Mouse (Mus musculus) liver, embryonic 11.5 days (tissue): Measurements from ENCODE around the gene Ndrg3. TPM values are rescaled to one million over a fixed set of nuclear protein-coding genes. Genes with fewer than 3 reads are reported as not detected.
"Not testable (repeated sequence)": the region's sequence is repeated elsewhere in the genome, so short reads cannot be mapped to it uniquely, and the experiment has no call there.

Experiments used
- ATAC-seq: fragments of 200-750 bp; cut with Nextera tagmentation; replicated peaks from 2 replicates; pipeline ENCODE4 v1.8.0; 2017; ENCODE audit warnings: moderate number of reproducible peaks, mild to moderate bottlenecking, moderate TSS enrichment, moderate library complexity; ENCODE audit not compliant: low FRiP score
- DNase-seq: peaks from one replicate; pipeline ENCODE4 v3.0.0-alpha.2; 2017; ENCODE audit warnings: low spot score
- H3K27ac ChIP-seq: fragments of 300-500 bp; sonication (generic); 2 replicates; pipeline ENCODE4 v1.5.1; 2014; ENCODE audit warnings: mild to moderate bottlenecking, low read depth, low read length, control low read depth
- H3K27me3 ChIP-seq: fragments of 300-500 bp; sonication (generic); replicated peaks from 2 replicates; pipeline ENCODE4 v1.6.1; 2014; ENCODE audit warnings: low read length, mixed read lengths; ENCODE audit not compliant: control insufficient read depth, insufficient read depth
- H3K36me3 ChIP-seq: fragments of 300-500 bp; sonication (generic); 2 replicates; pipeline ENCODE4 v1.6.1; 2014; ENCODE audit warnings: mild to moderate bottlenecking, low read length, moderate library complexity, mixed read lengths; ENCODE audit not compliant: control insufficient read depth, insufficient read depth
- H3K4me1 ChIP-seq: fragments of 300-500 bp; sonication (generic); replicated peaks from 2 replicates; pipeline ENCODE4 v1.6.1; 2014; ENCODE audit warnings: low read length, mixed read lengths; ENCODE audit not compliant: control insufficient read depth, insufficient read depth
- H3K4me2 ChIP-seq: fragments of 300-500 bp; sonication (generic); 2 replicates; pipeline ENCODE4 v1.6.1; 2014; ENCODE audit warnings: mild to moderate bottlenecking, control low read depth, moderate library complexity
- H3K4me3 ChIP-seq: fragments of 300-500 bp; sonication (generic); 2 replicates; pipeline ENCODE4 v1.5.1; 2014; ENCODE audit warnings: low read depth, low read length, control low read depth
- H3K9ac ChIP-seq: fragments of 300-500 bp; sonication (generic); 2 replicates; pipeline ENCODE4 v1.6.1; 2014; ENCODE audit warnings: low read depth, low read length, control low read depth
- H3K9me3 ChIP-seq: fragments of 300-500 bp; sonication (generic); 2 replicates; pipeline ENCODE4 v1.6.1; 2016; ENCODE audit warnings: low read length, inconsistent platforms, mixed read lengths; ENCODE audit not compliant: control insufficient read depth
- WGBS: fragments of 180-500 bp; shearing (Covaris S2); extraction: QIAGEN DNeasy Blood & Tissue Kit; methylation state at CpG from one replicate; pipeline ENCODE4 v1.1.7; 2014; 5-methylcytosine and 5-hydroxymethylcytosine counted together
- polyA plus RNA-seq: library from polyadenylated mRNA; unstranded; fragments of >200 nt; fragmentation: Nextera tagmentation; extraction: Ambion mirVana; gene quantifications from 2 replicates; pipeline ENCODE4 v1.2.1, GENCODE M21; 2014

Gene Ndrg3
- polyA plus RNA-seq, 1 experiment from 2014 or later, result 58.9 TPM

DNA sequence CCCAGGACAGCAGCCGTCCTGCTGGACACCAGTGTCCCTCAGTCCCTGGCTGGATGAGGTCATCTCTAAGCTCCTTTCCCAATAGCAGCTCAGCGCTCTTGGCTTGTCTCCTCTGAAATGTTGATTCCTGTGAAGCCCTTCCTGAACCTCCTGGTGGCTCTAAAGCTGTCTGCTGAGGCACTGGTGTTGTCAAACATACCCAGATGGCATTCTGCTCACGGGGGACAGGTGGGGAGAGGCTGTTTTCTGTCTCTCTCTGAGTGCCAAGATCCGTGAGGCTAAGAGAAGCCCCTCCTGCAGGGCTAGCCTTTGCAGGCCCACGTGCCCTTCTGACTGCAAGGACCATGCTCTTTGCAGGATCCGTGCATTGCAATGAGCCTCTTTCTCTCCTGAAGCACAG is 51.9 kb downstream of the Ndrg3 start:
- not testable (repeated sequence) for H3K9me3 ChIP-seq, ATAC-seq, H3K4me3 ChIP-seq, H3K4me1 ChIP-seq, H3K36me3 ChIP-seq, H3K4me2 ChIP-seq, H3K27me3 ChIP-seq, DNase-seq, H3K9ac ChIP-seq, H3K27ac ChIP-seq
- 77% methylated on average over 6 of the region's 6 CpGs for WGBS

GRCm38 (mm10) chr2:156937795-156938194 is 54.1 kb downstream of the Ndrg3 start:
- Histone ChIP-seq H3K9me3 (no peaks in the 10 kb centered on the region), H3K4me2 (no peak overlapping the region), H3K4me1 (no peaks in the 10 kb centered on the region), H3K36me3 (peaks cover 4% of the 10 kb centered on the region; the same call in 1 of the 2 replicates), H3K27ac (no peak overlapping the region), H3K27me3 (no peaks in the 10 kb centered on the region), H3K4me3 (no peak overlapping the region), H3K9ac (no peak overlapping the region)
- 86% methylated on average over 2 of the region's 2 CpGs for WGBS
- ATAC-seq, result no peak
- DNase-seq, result no peak

DNA sequence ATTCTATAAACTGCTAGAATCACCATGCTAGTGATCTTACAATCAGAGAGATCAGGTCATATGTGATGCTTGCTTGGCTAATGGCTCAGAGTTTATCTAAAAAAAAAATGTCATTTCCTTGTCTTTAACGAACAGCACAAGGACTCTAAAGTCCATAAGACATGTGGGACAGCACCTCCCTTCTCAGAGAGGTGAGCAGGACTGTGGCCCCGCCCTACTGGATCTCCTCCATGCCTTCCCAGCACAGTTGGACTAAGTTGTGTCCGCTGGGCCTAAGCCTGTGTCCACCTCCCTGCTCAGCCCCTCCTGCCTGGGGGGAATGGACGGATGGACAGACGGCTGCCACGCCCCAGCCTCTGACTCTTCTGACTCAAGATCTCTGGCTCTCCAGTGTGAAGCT is 56.9 kb downstream of the Ndrg3 start:
- Histone ChIP-seq H3K4me3 (no peak overlapping the region), H3K27me3 (no peaks in the 10 kb centered on the region), H3K9ac (no peak overlapping the region), H3K27ac (no peak overlapping the region), H3K36me3 (peaks cover 8% of the 10 kb centered on the region; the same call in 1 of the 2 replicates), H3K4me2 (no peak overlapping the region), H3K4me1 (peaks cover under 1% of the 10 kb centered on the region; the same call in 1 of the 2 replicates), H3K9me3 (no peaks in the 10 kb centered on the region)
- ATAC-seq (no peak), DNase-seq (no peak)
- 83% methylated on average over 6 of the region's 6 CpGs for WGBS

DNA sequence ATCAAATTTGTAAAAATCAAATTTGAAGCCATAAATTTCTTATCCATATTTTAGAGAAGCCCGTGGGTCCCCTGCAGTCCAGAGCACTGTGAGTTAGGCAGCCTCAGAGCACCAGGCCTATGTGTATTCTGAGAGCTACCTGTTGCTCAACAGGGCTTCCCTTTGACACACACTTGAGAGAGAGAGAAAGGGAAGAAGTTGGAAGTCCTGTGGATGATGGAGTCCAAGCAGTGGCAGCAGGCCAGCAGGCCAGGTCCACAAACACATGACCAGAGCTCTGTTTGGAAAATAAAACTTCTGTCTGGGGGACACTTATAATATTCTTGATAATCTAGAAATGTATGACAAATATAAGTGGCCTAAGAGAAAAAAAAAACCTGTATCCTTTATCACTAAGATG is 58.4 kb downstream of the Ndrg3 start:
- Histone ChIP-seq H3K4me1 (peaks cover 7% of the 10 kb centered on the region), H3K9ac (no peak overlapping the region), H3K36me3 (peaks cover 8% of the 10 kb centered on the region; the same call in 1 of the 2 replicates), H3K27me3 (no peaks in the 10 kb centered on the region), H3K9me3 (no peaks in the 10 kb centered on the region), H3K27ac (no peak overlapping the region), H3K4me3 (no peak overlapping the region), H3K4me2 (no peak overlapping the region)
- ATAC-seq (no peak), DNase-seq (no peak)
- 89% methylated on average over 1 of the region's 1 CpGs for WGBS

DNA sequence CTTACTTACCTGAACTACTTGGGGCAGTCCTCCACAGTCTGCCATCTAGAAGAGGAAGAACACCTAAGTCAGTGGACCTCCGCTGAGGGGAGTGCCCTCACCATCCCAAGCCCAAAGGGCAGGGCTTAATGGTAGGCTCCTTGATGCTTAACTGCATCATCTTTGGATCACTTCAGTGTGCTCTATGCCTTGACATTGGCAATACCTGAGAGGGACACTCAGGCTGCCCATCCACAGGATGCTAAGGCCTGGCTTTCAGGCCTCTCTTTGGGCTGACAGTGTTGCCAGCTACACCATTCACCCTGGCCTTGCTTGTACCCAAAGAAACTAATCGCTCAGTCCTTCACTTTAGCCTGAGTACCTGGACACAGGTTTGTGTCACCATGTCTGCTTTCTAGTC is 60.4 kb downstream of the Ndrg3 start:
- Histone ChIP-seq H3K4me2 (no peak overlapping the region), H3K36me3 (peaks cover 8% of the 10 kb centered on the region; the same call in 1 of the 2 replicates), H3K27me3 (no peaks in the 10 kb centered on the region), H3K4me3 (no peak overlapping the region), H3K27ac (no peak overlapping the region), H3K4me1 (peaks cover 11% of the 10 kb centered on the region), H3K9me3 (no peaks in the 10 kb centered on the region), H3K9ac (no peak overlapping the region)
- ATAC-seq (no peak), DNase-seq (no peak)
- WGBS, result 94% methylated on average over 2 of the region's 2 CpGs

DNA sequence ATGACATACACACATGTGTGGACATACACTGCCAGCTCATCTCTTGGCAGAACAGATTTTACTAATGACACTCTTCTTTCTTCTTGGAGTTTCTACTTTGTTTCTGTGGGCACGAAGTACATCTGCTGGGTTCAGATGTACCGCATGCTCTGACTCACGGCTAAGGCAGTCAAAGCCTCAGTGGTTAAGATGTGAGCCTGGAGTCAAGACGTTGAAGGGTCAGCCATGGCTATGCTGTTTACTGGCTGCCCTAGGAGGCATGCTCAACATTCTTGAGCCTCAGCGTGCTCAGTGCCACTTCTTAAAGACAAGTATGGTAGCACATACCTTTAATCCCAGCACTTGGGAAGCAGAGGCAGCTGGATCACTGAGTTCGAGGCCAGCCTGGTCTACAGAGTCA is 61.3 kb downstream of the Ndrg3 start:
- Histone ChIP-seq H3K9me3 (no peaks in the 10 kb centered on the region), H3K4me3 (no peak overlapping the region), H3K9ac (no peak overlapping the region; the same call in 1 of the 2 replicates), H3K4me1 (peaks cover 17% of the 10 kb centered on the region), H3K4me2 (no peak overlapping the region), H3K27ac (no peak overlapping the region), H3K36me3 (peaks cover 4% of the 10 kb centered on the region; the same call in 1 of the 2 replicates), H3K27me3 (no peaks in the 10 kb centered on the region)
- 90% methylated on average over 6 of the region's 6 CpGs for WGBS
- no peak for DNase-seq
- no peak for ATAC-seq

GRCm38 (mm10) chr2:156929519-156930120 is 62.2 kb downstream of the Ndrg3 start:
- H3K4me3 ChIP-seq, result no peak overlapping the region
- no peak overlapping the region for H3K27ac ChIP-seq
- no peak overlapping the region for H3K9ac ChIP-seq
- H3K36me3 ChIP-seq, result peaks cover 4% of the 10 kb centered on the region; the same call in 1 of the 2 replicates
- H3K4me1 ChIP-seq, result peaks cover 24% of the 10 kb centered on the region
- no peaks in the 10 kb centered on the region for H3K27me3 ChIP-seq
- no peaks in the 10 kb centered on the region for H3K9me3 ChIP-seq
- no peak overlapping the region for H3K4me2 ChIP-seq
- DNase-seq (no peak), ATAC-seq (peak; percentile 25; the same call in 1 of the 2 replicates)
- WGBS, result 60% methylated on average over 11 of the region's 11 CpGs

GRCm38 (mm10) chr2:156928606-156929005 is 63.2 kb downstream of the Ndrg3 start:
- Histone ChIP-seq H3K27me3 (no peaks in the 10 kb centered on the region), H3K4me2 (no peak overlapping the region), H3K9ac (no peak overlapping the region), H3K4me1 (peaks cover 30% of the 10 kb centered on the region), H3K4me3 (no peak overlapping the region), H3K27ac (no peak overlapping the region), H3K9me3 (no peaks in the 10 kb centered on the region), H3K36me3 (peaks cover 4% of the 10 kb centered on the region; the same call in 1 of the 2 replicates)
- WGBS, result 89% methylated on average over 6 of the region's 6 CpGs
- no peak for ATAC-seq
- DNase-seq, result no peak

GRCm38 (mm10) chr2:156927663-156928062 is 64.2 kb downstream of the Ndrg3 start:
- H3K9ac ChIP-seq, result no peak overlapping the region
- no peak for ATAC-seq
- peaks cover 4% of the 10 kb centered on the region; the same call in 1 of the 2 replicates for H3K36me3 ChIP-seq
- H3K9me3 ChIP-seq, result no peaks in the 10 kb centered on the region
- no peak for DNase-seq
- peaks cover 36% of the 10 kb centered on the region for H3K4me1 ChIP-seq
- no peak overlapping the region for H3K4me3 ChIP-seq
- H3K27ac ChIP-seq, result no peak overlapping the region
- no peaks in the 10 kb centered on the region for H3K27me3 ChIP-seq
- H3K4me2 ChIP-seq, result no peak overlapping the region
- WGBS, result 82% methylated on average over 6 of the region's 6 CpGs
